Mouse (Mus musculus) CH12.LX (cell line): ENCODE data around the gene Notum. TPM values are rescaled to one million over a fixed set of nuclear protein-coding genes. Genes with fewer than 3 reads are reported as not detected.

ENCODE experiments used
- DNase-seq: peaks from one replicate; pipeline ENCODE4 v3.0.0-alpha.2; 2013; ENCODE audit errors: extremely low read depth
- H3K27ac ChIP-seq: 2 replicates; pipeline ENCODE4 v1.5.1; 2012; ENCODE audit warnings: low read depth, mild to moderate bottlenecking, control low read depth, moderate library complexity; ENCODE audit not compliant: insufficient read depth
- H3K27me3 ChIP-seq: replicated peaks from 2 replicates; pipeline ENCODE3; 2012; ENCODE audit warnings: inconsistent platforms
- H3K36me3 ChIP-seq, 2 experiments: replicated peaks in 1 of 2; 2 replicates each; pipeline versions ENCODE3 to v1.6.1; 2012; ENCODE audit warnings: inconsistent platforms in 1 of 2, low read length in 1 of 2, mild to moderate bottlenecking in 1 of 2, mixed read lengths in 1 of 2, moderate library complexity in 1 of 2; ENCODE audit not compliant: control insufficient read depth in 1 of 2, insufficient read depth in 1 of 2
- H3K4me1 ChIP-seq, 2 experiments: 2 replicates each; pipeline ENCODE4 v1.6.1; 2012; ENCODE audit warnings: inconsistent platforms in 1 of 2, moderate library complexity in 1 of 2; ENCODE audit not compliant: insufficient read depth in 2 of 2, control insufficient read depth in 1 of 2
- H3K4me2 ChIP-seq: 2 replicates; pipeline ENCODE4 v1.6.1; 2012; ENCODE audit warnings: low read depth, mild to moderate bottlenecking, control low read depth; ENCODE audit not compliant: poor library complexity, insufficient read depth, severe bottlenecking
- H3K4me3 ChIP-seq, 3 experiments: fragments of 150-350 bp in 1 of 3; sonication (generic) in 1 of 3; replicated peaks in 1 of 3; 2 replicates each; pipeline versions ENCODE3 to v1.5.1; 2011 to 2012; ENCODE audit warnings: low read depth in 2 of 3, low read length in 2 of 3, mild to moderate bottlenecking in 2 of 3, moderate library complexity in 2 of 3, control low read depth in 1 of 3, improper control_type of control experiment in 1 of 3, inconsistent platforms in 1 of 3, mixed read lengths in 1 of 3; ENCODE audit not compliant: poor library complexity in 1 of 3
- H3K79me2 ChIP-seq: replicated peaks from 2 replicates; pipeline ENCODE4 v1.6.1; 2012; ENCODE audit warnings: mild to moderate bottlenecking, moderate library complexity; ENCODE audit not compliant: control insufficient read depth, poor library complexity, insufficient read depth, severe bottlenecking; ENCODE audit errors: extremely low read depth
- H3K9ac ChIP-seq: 2 replicates; pipeline ENCODE4 v1.6.1; 2012; ENCODE audit warnings: low read depth, mild to moderate bottlenecking, control low read depth, moderate library complexity; ENCODE audit not compliant: insufficient read depth
- H3K9me3 ChIP-seq: replicated peaks from 2 replicates; pipeline ENCODE3; 2012; ENCODE audit warnings: low read length, inconsistent platforms, mixed read lengths
- BHLHE40 ChIP-seq: IDR thresholded peaks from 2 replicates; pipeline ENCODE4 v1.6.1; 2011; ENCODE audit warnings: mild to moderate bottlenecking, low read depth, low read length, improper control_type of control experiment
- CTCF ChIP-seq, 2 experiments: IDR thresholded peaks in 1 of 2; conservative IDR thresholded peaks in 1 of 2; 2 replicates each; pipeline ENCODE4 v1.5.1; 2011 to 2012; ENCODE audit warnings: low read depth in 2 of 2, low read length in 2 of 2, improper control_type of control experiment in 1 of 2, inconsistent platforms in 1 of 2, mild to moderate bottlenecking in 1 of 2, moderate library complexity in 1 of 2
- E2F4 ChIP-seq: IDR thresholded peaks from 2 replicates; pipeline ENCODE4 v1.6.1; 2011; ENCODE audit warnings: low read depth, low read length, improper control_type of control experiment; ENCODE audit not compliant: insufficient replicate concordance
- ELF1 ChIP-seq: IDR thresholded peaks from 2 replicates; pipeline ENCODE4 v1.6.1; 2014; ENCODE audit warnings: low read depth, mild to moderate bottlenecking, inconsistent platforms, low read length, improper control_type of control experiment
- EP300 ChIP-seq: IDR thresholded peaks from 2 replicates; pipeline ENCODE4 v1.6.1; 2011; ENCODE audit warnings: low read length, improper control_type of control experiment
- ETS1 ChIP-seq: conservative IDR thresholded peaks from 2 replicates; pipeline ENCODE4 v1.6.1; 2012; ENCODE audit warnings: low read depth, mild to moderate bottlenecking, inconsistent platforms, low read length, improper control_type of control experiment, moderate library complexity
- HCFC1 ChIP-seq: IDR thresholded peaks from 2 replicates; pipeline ENCODE4 v1.6.1; 2012; ENCODE audit warnings: low read depth, mild to moderate bottlenecking, inconsistent platforms, low read length, improper control_type of control experiment
- JUND ChIP-seq: conservative IDR thresholded peaks from 2 replicates; pipeline ENCODE4 v1.6.1; 2011; ENCODE audit warnings: low read depth, low read length, improper control_type of control experiment
- MAFK ChIP-seq: IDR thresholded peaks from 2 replicates; pipeline ENCODE4 v1.6.1; 2011; ENCODE audit warnings: low read length, improper control_type of control experiment; ENCODE audit not compliant: insufficient replicate concordance
- MAX ChIP-seq: IDR thresholded peaks from 2 replicates; pipeline ENCODE4 v1.6.1; 2011; ENCODE audit warnings: low read length, improper control_type of control experiment
- MEF2A ChIP-seq: IDR thresholded peaks from 2 replicates; pipeline ENCODE4 v1.6.1; 2014; ENCODE audit warnings: low read depth, mild to moderate bottlenecking, inconsistent platforms, low read length, improper control_type of control experiment, borderline replicate concordance
- NRF1 ChIP-seq: IDR thresholded peaks from 2 replicates; pipeline ENCODE4 v1.6.1; 2014; ENCODE audit warnings: low read depth, mild to moderate bottlenecking, inconsistent platforms, low read length, improper control_type of control experiment, moderate library complexity
- POLR2A ChIP-seq: IDR thresholded peaks from 2 replicates; pipeline ENCODE4 v1.6.1; 2011; ENCODE audit warnings: low read depth, mild to moderate bottlenecking, improper control_type of control experiment, low read length
- RCOR1 ChIP-seq: conservative IDR thresholded peaks from 2 replicates; pipeline ENCODE4 v1.6.1; 2012; ENCODE audit warnings: low read depth, mild to moderate bottlenecking, inconsistent platforms, low read length, improper control_type of control experiment
- SMC3 ChIP-seq: IDR thresholded peaks from 2 replicates; pipeline ENCODE4 v1.6.1; 2011; ENCODE audit warnings: low read depth, low read length, improper control_type of control experiment
- TBP ChIP-seq: conservative IDR thresholded peaks from 2 replicates; pipeline ENCODE4 v1.6.1; 2011; ENCODE audit warnings: low read depth, low read length, improper control_type of control experiment
- TCF12 ChIP-seq: IDR thresholded peaks from 2 replicates; pipeline ENCODE4 v1.6.1; 2014; ENCODE audit warnings: low read depth, mild to moderate bottlenecking, inconsistent platforms, low read length, improper control_type of control experiment
- UBTF ChIP-seq: IDR thresholded peaks from 2 replicates; pipeline ENCODE4 v1.6.1; 2012; ENCODE audit warnings: low read depth, mild to moderate bottlenecking, inconsistent platforms, low read length, improper control_type of control experiment, moderate library complexity
- USF2 ChIP-seq: conservative IDR thresholded peaks from 2 replicates; pipeline ENCODE4 v1.6.1; 2011; ENCODE audit warnings: low read depth, low read length, improper control_type of control experiment
- ZC3H11A ChIP-seq: IDR thresholded peaks from 2 replicates; pipeline ENCODE4 v1.6.1; 2012; ENCODE audit warnings: low read depth, mild to moderate bottlenecking, inconsistent platforms, low read length, improper control_type of control experiment
- ZKSCAN1 ChIP-seq: IDR thresholded peaks from 2 replicates; pipeline ENCODE4 v1.6.1; 2012; ENCODE audit warnings: low read depth, inconsistent platforms, low read length, improper control_type of control experiment, borderline replicate concordance
- dilution Hi-C: fragments of 300-500 bp; cut with MboI; formaldehyde crosslinking; loops from 2 replicates; pipeline ENCODE4 v1.14.3; 2020; ENCODE audit warnings: low sequenced_read_pairs; ENCODE audit not compliant: extremely low pct_unique_long_range_greater_than_20kb, extremely low pct_ligation_motif_present
- in situ Hi-C: fragments of 300-500 bp; cut with MboI; formaldehyde crosslinking; loops from 3 replicates; pipeline ENCODE4 v1.14.3; 2019; ENCODE audit warnings: low sequenced_read_pairs, low pct_ligation_motif_present, low pct_unique_long_range_greater_than_20kb, mixed read lengths
- polyA plus RNA-seq: library from polyadenylated mRNA; unstranded; fragments of >175 nt; gene quantifications from 2 replicates; pipeline ENCODE4 v1.2.1, GENCODE M21; 2012; ENCODE audit warnings: low read depth; ENCODE audit not compliant: insufficient read length
- total RNA-seq, 2 experiments: library from RNA; depleted of rRNA; stranded (reverse); fragments of 300-350 nt in 1 of 2; fragments of >200 nt in 1 of 2; gene quantifications; 2 replicates each; pipeline ENCODE4 v1.2.3; 2012 to 2014

Gene Notum
- total and polyA plus RNA-seq, 3 experiments: not detected

- peaks cover 8 to 36% of the 10 kb centered on the region in 2 experiments for H3K4me1 ChIP-seq
- no peak for TF ChIP-seq RCOR1
- no peak for TF ChIP-seq ZC3H11A
- no peak for TF ChIP-seq UBTF
- TF ChIP-seq ZKSCAN1: no peak
- no peak for TF ChIP-seq MAFK
- TF ChIP-seq ETS1: no peak
- no peak for TF ChIP-seq TBP
- TF ChIP-seq HCFC1: no peak
- no peak for TF ChIP-seq EP300
- no peak for TF ChIP-seq CTCF (conservative IDR thresholded peaks at IDR 0.05 in 1 of 2, IDR thresholded peaks at IDR 0.05 in 1 of 2; ENCODE audit: low read depth in 2 of 2, low read length in 2 of 2)
- no peak for TF ChIP-seq SMC3
- TF ChIP-seq ELF1: no peak
- TF ChIP-seq BHLHE40: no peak
- TF ChIP-seq TCF12: no peak
- no peak for TF ChIP-seq MAX
- no peak for TF ChIP-seq POLR2A
- no peak for TF ChIP-seq NRF1
- no peak for TF ChIP-seq E2F4
- no peak for TF ChIP-seq MEF2A
- TF ChIP-seq JUND: no peak
- peaks cover 65 to 80% of the 10 kb centered on the region in 2 experiments for H3K36me3 ChIP-seq
- no peak overlapping the region for H3K4me2 ChIP-seq
- no peaks in the 10 kb centered on the region for H3K27me3 ChIP-seq
- H3K4me3 ChIP-seq: no peak overlapping the region
- no peak overlapping the region for H3K9ac ChIP-seq
- no peak for DNase-seq
- no peak overlapping the region for H3K27ac ChIP-seq
- no peaks in the 10 kb centered on the region for H3K9me3 ChIP-seq
- dilution Hi-C loops: no loop called here
- H3K79me2 ChIP-seq: peaks cover 22% of the 10 kb centered on the region
- in situ Hi-C loops: no loop called here
These were observed 45.3 kb downstream of the Notum start for GRCm38 (mm10) chr11:120615606-120616203.

DNA sequence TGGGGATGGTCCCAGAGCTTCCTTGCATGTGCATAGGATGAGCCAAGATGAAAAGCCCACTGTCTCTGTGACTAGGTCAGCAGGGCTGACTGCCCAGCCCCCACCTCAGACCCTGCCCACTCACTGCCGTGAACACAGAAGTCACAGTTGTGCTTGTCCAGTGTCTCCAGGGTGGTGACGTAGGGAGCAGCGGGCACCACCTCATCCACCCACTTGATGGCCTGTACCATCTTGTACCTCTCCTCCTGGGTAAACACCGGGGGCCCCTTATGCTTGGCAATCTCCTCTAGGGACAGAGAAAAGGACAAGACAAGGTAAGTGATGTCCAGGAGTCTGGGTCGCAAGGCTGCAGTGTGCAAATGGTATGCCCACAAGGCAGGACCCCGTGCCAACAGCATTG, 45.8 kb downstream of the Notum start:
- H3K9ac ChIP-seq: no peak overlapping the region
- no peak for DNase-seq
- H3K4me2 ChIP-seq: no peak overlapping the region
- in situ Hi-C loops: no loop called here
- no peaks in the 10 kb centered on the region for H3K9me3 ChIP-seq
- no peaks in the 10 kb centered on the region for H3K27me3 ChIP-seq
- H3K4me3 ChIP-seq: no peak overlapping the region
- no peak overlapping the region for H3K27ac ChIP-seq
- H3K79me2 ChIP-seq: peaks cover 22% of the 10 kb centered on the region
- peaks cover 8 to 36% of the 10 kb centered on the region in 2 experiments for H3K4me1 ChIP-seq
- peaks cover 65 to 80% of the 10 kb centered on the region in 2 experiments for H3K36me3 ChIP-seq
- TF ChIP-seq MAFK: no peak
- TF ChIP-seq USF2: no peak
- no peak for TF ChIP-seq SMC3
- TF ChIP-seq MEF2A: no peak
- TF ChIP-seq, all 38 proteins: peak for 0
- dilution Hi-C loops: no loop called here
